Mouse (Mus musculus): ENCODE results near the gene Krr1. TPM values are rescaled to one million over a fixed set of nuclear protein-coding genes. Genes with fewer than 3 reads are reported as not detected.

Krr1 gene
- 10 to 100 TPM; 37.3 to 43.5 (median 40.3) TPM for total RNA-seq (2022)

DNA sequence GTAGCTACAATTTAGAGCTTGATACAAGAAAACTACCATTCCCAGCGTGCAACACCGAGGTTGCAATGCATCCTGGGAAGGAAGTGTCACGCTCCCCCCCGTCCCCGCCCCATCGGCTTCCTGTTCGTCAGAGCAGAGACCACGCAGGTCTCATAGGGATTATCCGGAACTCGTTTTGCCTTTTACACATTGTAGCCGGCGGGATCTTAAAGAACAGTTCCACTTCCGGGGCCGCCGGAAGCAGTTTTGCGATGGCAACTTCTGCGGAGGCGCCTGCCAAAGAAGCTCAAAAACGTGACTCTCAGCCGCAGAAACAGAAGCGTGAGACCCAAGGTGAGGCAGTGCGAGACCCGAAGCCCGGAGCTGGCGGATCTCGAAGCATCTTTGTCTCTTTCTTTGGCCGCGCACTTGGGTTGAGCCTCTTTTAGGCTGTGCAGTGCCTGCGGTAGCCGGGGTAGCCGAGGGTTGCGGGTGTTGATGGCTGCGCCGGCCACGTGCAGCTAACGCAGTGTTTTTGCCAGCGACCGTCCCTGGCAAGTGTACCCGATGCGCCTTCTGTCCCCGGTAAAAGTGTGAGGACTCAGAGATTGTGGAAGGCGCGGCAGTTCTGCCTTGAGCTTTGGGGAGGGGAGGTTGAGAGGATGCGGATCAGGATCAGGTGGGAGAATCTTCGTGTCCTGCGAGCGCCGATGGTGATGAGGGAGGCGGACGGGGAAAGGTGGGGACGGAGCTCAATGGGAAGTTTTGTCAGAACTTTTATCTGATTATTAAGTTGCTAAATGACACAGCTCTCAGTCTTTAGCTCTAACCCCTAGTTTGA lies at the start of gene Krr1:
Gene Krr1, plus strand, starts transcription at position 123 of the 820 bp plus-strand sequence.
- DNase-seq (ENCODE audit: low spot score in 2 of 2) = peak; percentile 80 to 89

DNA sequence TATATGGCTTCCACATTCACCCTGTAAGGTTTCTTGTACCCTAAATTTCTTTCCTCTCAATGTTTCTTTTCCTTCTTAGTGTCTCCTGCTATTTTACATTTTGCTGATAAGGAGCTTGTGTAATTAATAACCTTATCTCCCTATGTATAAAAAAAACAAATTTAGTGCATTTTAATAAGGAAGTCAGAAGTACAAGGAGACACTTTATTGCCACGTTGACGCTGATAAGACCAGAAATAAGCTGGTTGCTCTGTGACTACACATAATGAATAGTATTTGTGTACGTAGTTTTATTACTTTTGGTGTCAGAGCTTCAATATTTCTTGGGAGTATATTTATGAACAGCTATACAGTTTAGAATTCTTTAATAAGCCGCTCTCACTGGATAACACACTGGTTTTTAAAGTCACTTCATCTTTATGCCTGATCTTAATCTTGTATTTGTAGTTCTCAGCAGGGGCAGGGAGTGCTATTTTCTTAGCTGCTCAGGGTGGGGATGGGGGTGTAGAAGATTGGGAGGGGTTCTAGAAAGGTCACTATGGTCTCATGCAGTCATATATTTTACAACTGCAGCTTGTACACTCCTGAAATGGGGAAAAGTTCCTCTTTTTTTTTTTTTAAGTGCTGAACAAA lies 48.8 kb upstream of the Krr1 start:
- DNase-seq (ENCODE audit: low spot score in 2 of 2) = no peak

DNA sequence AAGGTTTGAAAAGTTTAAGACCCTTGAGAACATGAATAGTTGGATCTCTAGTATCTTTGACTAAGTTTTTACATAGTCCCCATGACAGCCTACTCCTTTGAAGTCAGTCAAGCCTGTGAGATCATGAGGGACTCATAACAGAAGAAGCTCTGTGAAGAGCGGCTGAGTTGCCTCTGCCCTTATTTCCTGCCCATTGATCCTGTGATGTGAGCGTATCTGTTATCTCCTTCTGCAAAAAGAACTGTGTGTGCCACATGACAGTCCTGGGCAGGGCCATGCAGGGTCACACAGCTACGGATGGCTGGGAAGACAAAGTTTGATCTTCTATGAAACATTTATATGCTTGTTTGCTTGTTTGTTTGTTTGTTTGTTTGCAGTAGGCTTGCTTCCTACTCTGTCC lies 48.3 kb upstream of the Krr1 start:
- DNase-seq (ENCODE audit: low spot score in 2 of 2) = no peak

- DNase-seq (ENCODE audit: low spot score in 2 of 2) = no peak
Measured at GRCm38 (mm10) chr10:111924716-111925488, 47.6 kb upstream of the Krr1 start.

- DNase-seq (ENCODE audit: low spot score in 2 of 2) = peak; percentile 54 to 92
Measured at GRCm38 (mm10) chr10:111925489-111925860, 47.0 kb upstream of the Krr1 start.

DNA sequence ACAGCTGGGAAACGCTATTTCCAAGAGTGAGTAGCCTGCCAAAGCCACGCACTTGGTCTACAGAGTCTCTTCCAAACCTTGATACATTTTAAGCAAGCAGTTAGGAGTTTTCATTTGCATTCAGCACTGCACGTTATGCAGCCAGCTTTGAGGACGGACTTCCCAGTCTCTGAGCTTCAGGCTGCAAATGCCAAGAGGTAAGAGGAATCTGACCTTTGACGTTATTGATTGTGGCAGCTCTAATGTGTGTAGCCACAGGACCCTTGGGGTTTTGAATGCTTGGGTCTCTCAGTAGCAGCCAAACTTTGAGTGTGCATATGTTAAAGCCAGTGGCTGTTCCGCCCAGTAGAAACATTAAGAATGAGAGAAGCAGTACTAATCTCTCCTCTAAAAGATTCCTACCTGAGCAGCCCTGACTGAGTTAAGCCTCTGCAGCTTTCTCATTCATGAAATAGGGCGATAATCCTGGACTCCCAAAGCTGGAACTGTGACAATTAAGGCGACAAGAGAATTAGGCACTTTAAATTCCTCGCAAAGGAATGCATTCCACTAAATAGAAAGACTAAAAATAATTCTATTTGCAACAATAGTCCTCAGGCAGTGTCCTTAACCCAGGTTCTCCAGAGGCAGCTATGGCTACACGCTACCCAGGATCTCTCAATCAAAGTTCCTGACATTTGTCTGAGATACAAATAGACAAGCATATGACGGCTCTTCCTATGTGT lies 39.7 kb upstream of the Krr1 start:
- DNase-seq (ENCODE audit: low spot score in 2 of 2) = no peak

DNA sequence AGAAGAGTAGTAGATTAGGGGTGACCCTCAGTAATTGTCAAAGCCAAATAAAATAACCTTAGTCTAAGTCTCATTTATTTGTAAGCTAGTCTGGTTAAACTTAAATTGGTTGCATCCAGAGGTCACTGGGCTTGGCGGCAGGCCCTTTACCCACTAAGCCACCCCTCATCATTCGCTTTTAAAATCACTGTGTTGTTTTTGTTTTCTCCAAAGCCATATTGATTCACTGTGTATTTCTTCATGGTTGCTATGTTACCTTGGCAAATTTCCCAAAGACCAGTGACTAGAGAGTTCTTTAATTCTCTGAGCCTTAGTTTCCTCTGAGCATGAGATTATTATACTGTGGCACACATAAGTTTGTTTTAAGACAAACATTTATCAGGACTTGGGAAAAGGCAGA lies 37.3 kb upstream of the Krr1 start:
- no peak for DNase-seq (ENCODE audit: low spot score in 2 of 2)

GRCm38 (mm10) chr10:111936021-111936420 lies 36.4 kb upstream of the Krr1 start:
- no peak for DNase-seq (ENCODE audit: low spot score in 2 of 2)

DNA sequence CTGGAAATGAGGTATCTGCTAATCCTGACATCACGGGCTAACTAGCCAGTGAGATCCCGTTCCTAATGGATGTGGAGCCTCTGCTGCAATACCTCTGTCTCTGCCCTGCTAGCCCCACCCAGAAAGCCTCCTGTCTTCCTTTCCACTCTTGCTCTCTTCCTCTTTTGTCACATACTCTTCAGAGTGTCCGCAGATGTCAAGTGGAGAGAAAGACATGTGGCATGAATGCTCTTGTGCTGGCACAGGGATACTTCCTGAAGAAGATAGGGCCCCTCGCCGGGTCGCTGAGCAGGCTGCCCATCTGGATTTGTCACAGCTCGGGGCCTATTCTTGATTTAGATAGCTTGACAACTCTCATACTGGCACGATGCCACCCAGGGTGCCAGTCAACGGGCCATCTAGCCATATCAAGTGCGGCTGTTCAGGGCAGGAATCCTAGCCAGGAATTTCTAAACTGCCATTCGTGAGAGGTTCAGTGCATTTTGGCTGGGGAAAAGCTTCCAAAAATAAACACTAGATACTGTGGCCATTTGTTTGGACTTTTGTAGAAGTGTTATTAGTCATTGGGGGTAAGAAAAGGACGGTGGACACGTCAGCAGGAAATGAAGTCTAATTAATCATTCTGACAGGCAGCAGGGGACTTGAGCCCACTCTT lies 35.8 kb upstream of the Krr1 start:
- DNase-seq (ENCODE audit: low spot score in 2 of 2) = no peak

GRCm38 (mm10) chr10:111937146-111937534 lies 35.3 kb upstream of the Krr1 start:
- DNase-seq (ENCODE audit: low spot score in 2 of 2) = no peak

- DNase-seq (ENCODE audit: low spot score in 2 of 2) = no peak
Measured at GRCm38 (mm10) chr10:111943026-111943425, 29.4 kb upstream of the Krr1 start.

GRCm38 (mm10) chr10:111945563-111945962 lies 26.9 kb upstream of the Krr1 start:
- DNase-seq (ENCODE audit: low spot score in 2 of 2) = no peak

DNA sequence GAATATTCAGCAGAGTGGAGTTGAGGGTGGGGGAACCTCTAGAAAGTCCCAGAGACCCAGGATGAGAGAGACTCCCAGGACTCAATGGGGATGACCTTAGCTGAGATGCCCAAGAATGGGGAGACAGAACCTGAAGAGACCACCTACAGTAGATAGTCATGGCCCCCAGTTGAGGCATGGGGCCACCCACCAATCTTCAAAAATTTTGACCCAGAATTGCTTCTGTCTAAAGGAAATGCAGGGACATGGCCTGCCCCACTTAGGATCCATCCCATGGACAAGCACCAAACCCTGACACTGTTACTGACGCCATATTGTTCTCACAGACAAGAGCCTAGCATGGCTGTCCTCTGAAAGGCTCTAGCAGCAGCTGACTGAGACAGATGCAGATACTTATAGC lies 24.4 kb upstream of the Krr1 start:
- no peak for DNase-seq (ENCODE audit: low spot score in 2 of 2)

DNA sequence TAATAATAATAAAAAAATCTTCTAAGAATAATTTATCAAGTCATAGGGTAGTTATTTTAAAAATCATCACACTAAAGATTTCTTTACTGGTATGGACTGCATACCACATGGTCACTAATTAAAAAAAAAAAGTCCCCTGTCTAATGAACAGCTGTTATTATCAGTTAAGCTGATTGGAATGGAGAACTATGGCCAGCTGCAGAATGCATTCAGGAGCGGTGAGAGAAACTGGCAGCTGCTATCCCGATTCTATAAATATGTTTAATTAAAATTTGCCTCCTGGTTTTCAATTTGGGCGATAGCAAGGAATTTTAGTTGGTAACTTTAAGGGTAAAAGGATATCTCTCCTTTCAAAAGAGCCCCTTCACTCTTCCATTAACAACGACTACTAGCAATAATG lies 23.5 kb upstream of the Krr1 start:
- DNase-seq (ENCODE audit: low spot score in 2 of 2) = no peak

DNA sequence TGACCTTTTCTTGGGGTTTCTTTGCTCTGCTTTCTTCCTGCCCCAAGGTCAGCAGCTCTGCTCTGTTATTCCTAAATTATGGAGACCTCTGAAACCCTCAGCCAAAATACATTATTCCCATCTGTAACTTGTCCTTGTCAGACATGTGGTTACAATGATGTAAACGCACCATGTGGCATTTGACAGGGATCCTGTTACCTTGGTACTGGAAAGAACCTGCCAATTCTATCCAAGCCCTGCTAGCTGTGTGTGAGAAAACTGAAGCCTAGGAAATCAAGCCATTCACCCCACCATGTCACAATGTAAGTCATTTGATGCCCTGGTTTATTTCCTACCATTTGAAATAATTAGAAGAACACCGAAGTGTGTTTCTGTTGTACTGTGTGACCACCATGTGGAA lies 16.6 kb upstream of the Krr1 start:
- no peak for DNase-seq (ENCODE audit: low spot score in 2 of 2)

GRCm38 (mm10) chr10:111957271-111958045 lies 15.0 kb upstream of the Krr1 start:
- DNase-seq (ENCODE audit: low spot score in 2 of 2) = peak in 1 of 2 experiments; percentile 48

DNA sequence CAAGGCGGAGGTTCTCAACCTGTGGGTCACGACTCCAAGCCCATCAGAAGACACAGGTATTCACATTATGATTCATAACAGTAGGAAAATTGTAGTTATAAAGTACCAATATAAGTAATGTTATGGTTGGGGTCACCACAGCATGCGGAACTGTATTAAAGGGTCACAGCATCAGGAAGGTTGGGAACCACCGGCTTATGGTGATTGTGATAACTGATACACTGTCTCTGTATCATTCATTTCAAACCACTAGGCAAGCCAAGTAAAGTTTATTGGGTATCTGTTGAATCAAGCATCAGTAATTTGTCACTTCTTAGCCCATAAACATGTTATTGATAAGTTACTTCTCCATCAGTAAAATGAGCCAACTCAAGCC lies 14.4 kb upstream of the Krr1 start:
- no peak for DNase-seq (ENCODE audit: low spot score in 2 of 2)

GRCm38 (mm10) chr10:111959353-111959752 lies 13.1 kb upstream of the Krr1 start:
- no peak for DNase-seq (ENCODE audit: low spot score in 2 of 2)

GRCm38 (mm10) chr10:111960459-111960858 lies 12.0 kb upstream of the Krr1 start:
- DNase-seq (ENCODE audit: low spot score in 2 of 2) = no peak

DNA sequence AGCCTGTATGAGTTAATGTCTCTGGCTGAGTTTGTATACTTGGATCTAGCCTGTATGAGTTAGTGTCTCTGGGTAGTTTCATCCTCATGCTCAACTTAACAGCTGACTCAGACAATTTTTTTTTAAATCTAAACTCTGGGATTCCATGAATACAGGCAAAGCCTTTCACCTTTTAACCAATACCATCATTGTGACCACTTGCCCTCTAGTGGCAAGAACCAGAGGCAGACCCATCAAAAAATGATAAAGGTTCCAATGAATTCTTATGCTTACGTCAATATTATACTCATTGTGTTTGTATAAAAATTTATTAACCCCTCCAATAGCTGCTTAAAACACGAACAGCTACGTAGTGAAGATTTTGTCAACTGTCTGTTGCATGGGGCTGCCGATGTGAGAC lies 6.1 kb upstream of the Krr1 start:
- DNase-seq (ENCODE audit: low spot score in 2 of 2) = no peak
